In the genomic region with DNA sequence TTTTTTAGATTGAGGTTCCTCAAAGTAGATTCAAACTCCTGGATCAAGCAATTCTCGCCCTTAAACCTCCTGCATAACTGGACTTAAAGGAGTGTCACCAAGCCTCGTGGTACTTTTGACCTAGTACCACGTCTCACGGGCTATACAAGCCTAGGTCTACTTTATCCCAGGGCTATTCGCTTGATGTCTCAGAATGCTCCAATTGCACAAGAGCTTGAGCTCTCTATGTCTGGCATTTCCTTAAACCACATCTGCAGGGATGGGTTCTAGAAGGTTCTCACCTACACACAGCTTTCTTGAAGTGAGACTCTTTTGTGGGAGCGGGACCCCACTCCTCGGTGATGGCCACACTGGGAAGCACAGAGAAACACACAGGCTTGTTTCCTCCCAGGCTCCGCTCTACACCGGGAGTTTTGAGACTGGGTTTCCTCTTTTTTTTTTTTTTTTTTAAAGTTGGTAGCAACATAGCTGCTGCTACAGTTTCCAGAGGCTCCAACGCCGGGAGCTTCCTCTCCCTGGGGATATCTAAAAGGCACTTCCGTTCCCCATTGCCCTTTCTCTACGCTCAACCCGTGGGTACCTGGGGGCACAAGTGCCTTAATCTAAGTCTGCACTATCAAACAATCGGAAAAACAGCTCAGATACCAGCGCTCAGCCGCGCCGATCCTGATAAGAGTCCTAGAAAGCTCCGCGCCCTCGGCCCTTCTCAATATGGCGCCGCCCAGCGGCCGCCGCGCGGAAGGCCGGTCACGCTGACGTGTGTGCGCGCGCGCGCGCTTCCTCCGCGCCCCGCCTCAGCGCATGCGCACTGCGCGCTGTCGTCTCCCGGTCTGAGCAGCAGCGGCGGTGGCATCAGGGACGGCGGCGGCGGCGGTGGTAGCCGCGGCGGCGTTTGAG, we compare ENCODE assay signal across 7 mouse cellular contexts. TPM values are rescaled to one million over a fixed set of nuclear protein-coding genes. Genes with fewer than 3 reads are reported as not detected.
A peak's percentile ranks its signal among the peaks of the same experiment; 100 is the strongest.
DNase-seq lines count a peak whose midpoint lies in the region; ATAC-seq and TF ChIP-seq lines count a peak whose summit lies in the region.

A gene (plus strand): TSS at position 802 of the 897 bp plus-strand sequence.

- intact Hi-C loops in left cerebral cortex, postnatal 4 days (cut with DNase I) = loop anchor here (10.0 kb wide), 1 partner anchor 67 kb away; a partner anchor contains a TSS

- 3% methylated on average over 58 of the region's 58 CpGs for WGBS in intestine, postnatal 0 days
- 10% methylated on average over 58 of the region's 58 CpGs for WGBS in midbrain, embryonic 12.5 days
- 2% methylated on average over 58 of the region's 58 CpGs for WGBS in small intestine, adult 2 months

- H3K4me3 ChIP-seq in intestine, postnatal 0 days (ENCODE audit: low read depth, low read length) = peak within 1 kb of the TSS; percentile 98
- H3K4me3 ChIP-seq in midbrain, embryonic 12.5 days = peak within 1 kb of the TSS; percentile 71
- H3K4me3 ChIP-seq in small intestine, adult 2 months (ENCODE audit: low read depth, low read length) = peak within 1 kb of the TSS; percentile 82

- no peaks in the 10 kb centered on the region for H3K27me3 ChIP-seq in intestine, postnatal 0 days (replicated peaks; ENCODE audit: control insufficient read depth, insufficient read depth, low read length)
- 0 out of 2 replicates have a peak, but pooled peaks cover 5% of the 10 kb centered on the region for H3K27me3 ChIP-seq in midbrain, embryonic 12.5 days
- H3K27me3 ChIP-seq in small intestine, adult 2 months (ENCODE audit: control insufficient read depth, insufficient read depth, low read length) = no peaks in the 10 kb centered on the region

- H3K27ac ChIP-seq in intestine, postnatal 0 days (ENCODE audit: low read depth, low read length) = peak within 1 kb of the TSS; percentile 97
- peak within 1 kb of the TSS; percentile 70 for H3K27ac ChIP-seq in midbrain, embryonic 12.5 days (replicated peaks)
- H3K27ac ChIP-seq in small intestine, adult 2 months (ENCODE audit: insufficient read depth, low read depth, low read length) = peak within 1 kb of the TSS; percentile 96

- 0 out of 2 replicates have a peak, but pooled peaks cover 8% of the 10 kb centered on the region for H3K4me1 ChIP-seq in intestine, postnatal 0 days (replicated peaks; ENCODE audit: control insufficient read depth, insufficient read depth, low read length)
- H3K4me1 ChIP-seq in midbrain, embryonic 12.5 days = peaks cover 20% of the 10 kb centered on the region
- H3K4me1 ChIP-seq in small intestine, adult 2 months (ENCODE audit: control insufficient read depth, insufficient read depth, insufficient read length, low read length) = peaks cover 7% of the 10 kb centered on the region; the same call in 1 of the 2 replicates

- TF ChIP-seq CTCF in intestine, postnatal 0 days (IDR thresholded peaks at IDR 0.05; ENCODE audit: low read depth) = peak; percentile 85
- peak; percentile 73 for TF ChIP-seq CTCF in small intestine, adult 2 months (IDR thresholded peaks at IDR 0.05; ENCODE audit: extremely low read depth, insufficient read length, insufficient replicate concordance, low read depth, low read length)

- TF ChIP-seq POLR2A in small intestine, adult 2 months (IDR thresholded peaks at IDR 0.05; ENCODE audit: low read depth, low read length) = peak; percentile 75

- ATAC-seq in intestine, postnatal 0 days = peak; percentile 86
- peak; percentile 85 for ATAC-seq in midbrain, embryonic 12.5 days (ENCODE audit: low FRiP score, low read depth)

- H3K4me2 ChIP-seq in intestine, postnatal 0 days (replicated peaks; ENCODE audit: low read depth) = peak within 1 kb of the TSS; percentile 83
- H3K4me2 ChIP-seq in midbrain, embryonic 12.5 days (replicated peaks) = peak within 1 kb of the TSS; percentile 82

- peak; percentile 89 for DNase-seq in adrenal gland, adult 8-10 months
- peak; percentile 95 for DNase-seq in embryo, embryonic 9.5 days (ENCODE audit: extremely low spot score)
- no peak for DNase-seq in gonadal fat pad, adult 2 months (ENCODE audit: low read depth)
- DNase-seq in left cerebral cortex, postnatal 4 days = peak; percentile 96

- H3K36me3 ChIP-seq in intestine, postnatal 0 days (ENCODE audit: control insufficient read depth, insufficient read depth) = no peaks in the 10 kb centered on the region
- H3K36me3 ChIP-seq in midbrain, embryonic 12.5 days = no peaks in the 10 kb centered on the region
- no peaks in the 10 kb centered on the region for H3K36me3 ChIP-seq in small intestine, adult 2 months (ENCODE audit: control insufficient read depth, insufficient read depth, low read length)

- H3K9me3 ChIP-seq in intestine, postnatal 0 days (ENCODE audit: control insufficient read depth) = no peaks in the 10 kb centered on the region
- no peaks in the 10 kb centered on the region for H3K9me3 ChIP-seq in midbrain, embryonic 12.5 days

- H3K9ac ChIP-seq in intestine, postnatal 0 days (ENCODE audit: low read depth, low read length) = peak within 1 kb of the TSS; percentile 92
- H3K9ac ChIP-seq in midbrain, embryonic 12.5 days (replicated peaks) = peak within 1 kb of the TSS; percentile 88

RNA-seq across cellular contexts. Expression of the gene that starts here (rescaled TPM):
- 10 to 100 TPM; 24.5 to 32.1 (median 29.0) TPM for total RNA-seq in adrenal gland, adult 8-10 months (2022)
- 12.5 and 14.5 TPM in 2 replicates for polyA plus RNA-seq in gonadal fat pad, adult 2 months (2012; rRNA removed)
- 11.6 and 14.3 TPM in 2 replicates for polyA plus RNA-seq in intestine, postnatal 0 days (2015; fragmentation: Nextera tagmentation; extraction: Ambion mirVana)
- total RNA-seq in left cerebral cortex, postnatal 4 days (2021) = 10 to 100 TPM; 30.4 to 31.4 TPM
- polyA plus RNA-seq in midbrain, embryonic 12.5 days (2016; fragmentation: Nextera tagmentation; extraction: Ambion mirVana) = 26.6 and 27.0 TPM in 2 replicates
- polyA plus RNA-seq in small intestine, adult 2 months (2012; rRNA removed) = 6.6 and 13.1 TPM in 2 replicates
